In the genomic region with DNA sequence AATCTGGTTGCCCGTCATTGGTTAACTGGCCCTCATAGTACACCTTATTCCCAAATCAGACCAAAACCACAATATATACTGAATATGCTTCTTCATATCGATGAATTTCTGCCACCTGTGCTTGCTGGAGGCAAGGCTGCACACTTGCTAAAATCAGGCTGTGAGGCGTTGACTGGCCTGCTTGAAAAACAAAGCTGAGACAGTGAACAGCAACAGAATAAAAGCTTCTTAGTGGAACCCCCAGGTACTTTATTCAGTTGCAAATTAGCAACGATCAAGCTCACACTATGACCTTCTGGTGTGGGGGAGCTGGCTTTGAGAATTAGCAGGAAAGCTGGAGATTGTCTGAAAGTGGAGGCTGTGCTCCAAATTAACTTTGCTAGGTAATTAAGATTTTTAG, we compare ENCODE assay signal across 5 mouse cellular contexts.
DNase-seq lines count a peak whose midpoint lies in the region; ATAC-seq and TF ChIP-seq lines count a peak whose summit lies in the region.
"Not testable (repeated sequence)": the region's sequence is repeated elsewhere in the genome, so short reads cannot be mapped to it uniquely, and the experiment has no call there.

No protein-coding gene starts in this region.

- TF ChIP-seq EP300 in ES-Bruce4 (IDR thresholded peaks at IDR 0.05; ENCODE audit: insufficient read depth, low read depth, low read length): peak; percentile 85
- not testable (repeated sequence) for TF ChIP-seq EP300 in stomach, postnatal 0 days (optimal IDR thresholded peaks at IDR 0.05)

- not testable (repeated sequence) for H3K27me3 ChIP-seq in ES-Bruce4 (ENCODE audit: control insufficient read depth, insufficient read depth, low read length, poor library complexity, severe bottlenecking); limb, embryonic 10.5 days (ENCODE audit: low read depth, poor library complexity, severe bottlenecking); stomach, postnatal 0 days (ENCODE audit: control insufficient read depth, insufficient read depth, low read length)

- H3K9ac ChIP-seq in ES-Bruce4 (ENCODE audit: low read depth, poor library complexity, severe bottlenecking); ES-E14 (ENCODE audit: insufficient read depth, low read depth, low read length, poor library complexity, severe bottlenecking); stomach, postnatal 0 days (ENCODE audit: low read length): not testable (repeated sequence)

- not testable (repeated sequence) for H3K4me2 ChIP-seq in stomach, postnatal 0 days (replicated peaks; ENCODE audit: low read depth)

- not testable (repeated sequence) for ATAC-seq in stomach, postnatal 0 days (ENCODE audit: low FRiP score, low TSS enrichment)

- 51% methylated on average over 4 of the region's 4 CpGs for WGBS in limb, embryonic 10.5 days
- WGBS in stomach, postnatal 0 days: 66% methylated on average over 4 of the region's 4 CpGs

- not testable (repeated sequence) for H3K36me3 ChIP-seq in ES-Bruce4 (ENCODE audit: control insufficient read depth, insufficient read depth, low read length, poor library complexity, severe bottlenecking); ES-E14 (ENCODE audit: control insufficient read depth, insufficient read depth, low read length, poor library complexity, severe bottlenecking); limb, embryonic 10.5 days; stomach, postnatal 0 days (ENCODE audit: control insufficient read depth, insufficient read depth, low read length)

- peak; percentile 34 for DNase-seq in ES-E14 (ENCODE audit: low read depth, low spot score)
- peak; percentile 50 for DNase-seq in WW6 (ENCODE audit: low read depth, low spot score)
- peak; percentile 5 for DNase-seq in limb, embryonic 10.5 days (ENCODE audit: low spot score)
- peak; percentile 3 for DNase-seq in stomach, postnatal 0 days (ENCODE audit: low spot score)

- not testable (repeated sequence) for H3K27ac ChIP-seq in ES-Bruce4 (ENCODE audit: insufficient read depth, low read length); ES-E14 (ENCODE audit: insufficient read depth, low read depth, low read length, poor library complexity, severe bottlenecking); limb, embryonic 10.5 days; stomach, postnatal 0 days (replicated peaks)

- not testable (repeated sequence) for TF ChIP-seq POLR2A in ES-Bruce4 (IDR thresholded peaks at IDR 0.05; ENCODE audit: insufficient read depth, low read length)

- H3K9me3 ChIP-seq in ES-Bruce4 (replicated peaks; ENCODE audit: control insufficient read depth, insufficient read depth, low read length, poor library complexity, severe bottlenecking); ES-E14 (ENCODE audit: control insufficient read depth, insufficient read depth, low read depth, low read length); limb, embryonic 10.5 days (replicated peaks); stomach, postnatal 0 days (ENCODE audit: control insufficient read depth, low read length): not testable (repeated sequence)

- not testable (repeated sequence) for H3K4me1 ChIP-seq in ES-Bruce4 (ENCODE audit: control insufficient read depth, insufficient read depth, low read length); ES-E14 (ENCODE audit: control insufficient read depth in 2 of 2, insufficient read depth in 2 of 2, low read length in 2 of 2, poor library complexity in 1 of 2); limb, embryonic 10.5 days; stomach, postnatal 0 days (replicated peaks; ENCODE audit: control insufficient read depth, insufficient read depth)

- not testable (repeated sequence) for TF ChIP-seq CTCF in ES-Bruce4 (IDR thresholded peaks at IDR 0.05; ENCODE audit: low read depth, low read length); stomach, postnatal 0 days (IDR thresholded peaks at IDR 0.05; ENCODE audit: low read depth)

- H3K4me3 ChIP-seq in ES-Bruce4 (ENCODE audit: low read depth, low read length); ES-E14 (ENCODE audit: insufficient read depth in 1 of 2, low read depth in 1 of 2, low read length in 2 of 2, poor library complexity in 1 of 2, severe bottlenecking in 1 of 2); limb, embryonic 10.5 days; stomach, postnatal 0 days (ENCODE audit: low read depth, low read length): not testable (repeated sequence)

- in situ Hi-C loops in ES-E14 (cut with MboI; ENCODE audit: low sequenced_read_pairs in 2 of 2, unreplicated experiment in 2 of 2): not testable (repeated sequence)
